Mouse (Mus musculus) T-helper 2 cell (primary cell): ENCODE data around the gene Slc35e1.

ENCODE experiments used
- in situ Hi-C: fragments of 300-600 bp; cut with MboI, MseI; formaldehyde crosslinking; loops from one replicate; pipeline ENCODE4 v1.15.1; 2025; ENCODE audit warnings: high pct_unique_total_duplicates

Slc35e1 gene

GRCm38 (mm10) chr8:72491680-72492621, at the start of gene Slc35e1:
Slc35e1 (minus strand) TSS chr8:72492614.
- in situ Hi-C loops, result no loop called here

- in situ Hi-C loops, result no loop called here
These were observed 46.8 kb upstream of the Slc35e1 start for GRCm38 (mm10) chr8:72539234-72539633.

GRCm38 (mm10) chr8:72534888-72535287, 42.5 kb upstream of the Slc35e1 start:
- in situ Hi-C loops, result no loop called here

- in situ Hi-C loops, result no loop called here
These were observed 39.7 kb upstream of the Slc35e1 start for GRCm38 (mm10) chr8:72532103-72532502.

- in situ Hi-C loops, result no loop called here
These were observed 29.5 kb upstream of the Slc35e1 start for GRCm38 (mm10) chr8:72521888-72522287.

GRCm38 (mm10) chr8:72517421-72517988, 25.1 kb upstream of the Slc35e1 start:
- in situ Hi-C loops, result no loop called here

- in situ Hi-C loops, result no loop called here
These were observed 20.7 kb upstream of the Slc35e1 start for GRCm38 (mm10) chr8:72513158-72513557.

GRCm38 (mm10) chr8:72512648-72513047, 20.2 kb upstream of the Slc35e1 start:
- in situ Hi-C loops, result no loop called here

- in situ Hi-C loops, result no loop called here
These were observed 15.1 kb upstream of the Slc35e1 start for GRCm38 (mm10) chr8:72507505-72507904.

GRCm38 (mm10) chr8:72504637-72505314, 12.4 kb upstream of the Slc35e1 start:
- in situ Hi-C loops, result no loop called here

- in situ Hi-C loops, result no loop called here
These were observed 11.7 kb upstream of the Slc35e1 start for GRCm38 (mm10) chr8:72504137-72504536.

- in situ Hi-C loops, result no loop called here
These were observed 8.1 kb upstream of the Slc35e1 start for GRCm38 (mm10) chr8:72500521-72500931.

- in situ Hi-C loops, result loop anchor here (5.0 kb wide), 2 partner anchors 88 to 143 kb away; no protein-coding TSS in a partner anchor
These were observed 7.3 kb upstream of the Slc35e1 start for GRCm38 (mm10) chr8:72499521-72500284.

- in situ Hi-C loops, result loop anchor here (5.0 kb wide), 2 partner anchors 89 to 144 kb away; no protein-coding TSS in a partner anchor
These were observed 6.1 kb upstream of the Slc35e1 start for GRCm38 (mm10) chr8:72498527-72498926.

GRCm38 (mm10) chr8:72497911-72498310, 5.5 kb upstream of the Slc35e1 start:
- in situ Hi-C loops, result loop anchor here (5.0 kb wide), 2 partner anchors 89 to 144 kb away; no protein-coding TSS in a partner anchor

- in situ Hi-C loops, result loop anchor here (5.0 kb wide), 2 partner anchors 91 to 146 kb away; no protein-coding TSS in a partner anchor
These were observed 3.8 kb upstream of the Slc35e1 start for GRCm38 (mm10) chr8:72496217-72496616.

- in situ Hi-C loops, result loop anchor here (5.0 kb wide), 2 partner anchors 92 to 147 kb away; no protein-coding TSS in a partner anchor
These were observed 3.1 kb upstream of the Slc35e1 start for GRCm38 (mm10) chr8:72495411-72496111.

GRCm38 (mm10) chr8:72493381-72493780, 967 bp upstream of the Slc35e1 start:
- in situ Hi-C loops, result no loop called here

GRCm38 (mm10) chr8:72492622-72493081, 238 bp upstream of the Slc35e1 start:
- in situ Hi-C loops, result no loop called here

- in situ Hi-C loops, result no loop called here
These were observed 1.4 kb downstream of the Slc35e1 start for GRCm38 (mm10) chr8:72491017-72491416.
